Mouse (Mus musculus) MEL (cell line): ENCODE measurements around the gene Rapgef4. TPM values are rescaled to one million over a fixed set of nuclear protein-coding genes. Genes with fewer than 3 reads are reported as not detected.

Source experiments
- DNase-seq: peaks from one replicate; pipeline ENCODE4 v3.0.0; 2011; ENCODE audit warnings: low read depth, low spot score
- H3K27ac ChIP-seq: 2 replicates; pipeline ENCODE4 v1.5.1; 2012; ENCODE audit warnings: low read depth, mild to moderate bottlenecking, control low read depth, low read length, moderate library complexity; ENCODE audit not compliant: control insufficient read depth
- H3K27me3 ChIP-seq, 2 experiments: fragments of 150-350 bp in 1 of 2; sonication (generic) in 1 of 2; 2 replicates each; pipeline ENCODE4 v1.6.1; 2012; ENCODE audit warnings: low read length in 2 of 2, mild to moderate bottlenecking in 2 of 2, improper control_type of control experiment in 1 of 2, moderate library complexity in 1 of 2; ENCODE audit not compliant: insufficient read depth in 2 of 2, control insufficient read depth in 1 of 2
- H3K36me3 ChIP-seq, 2 experiments: 2 replicates each; pipeline ENCODE4 v1.6.1; 2012 to 2014; ENCODE audit warnings: low read length in 2 of 2, improper control_type of control experiment in 1 of 2, inconsistent platforms in 1 of 2, mild to moderate bottlenecking in 1 of 2; ENCODE audit not compliant: insufficient read depth in 2 of 2, control insufficient read depth in 1 of 2
- H3K4me1 ChIP-seq, 2 experiments: fragments of 150-350 bp in 1 of 2; sonication (generic) in 1 of 2; 2 replicates each; pipeline ENCODE4 v1.6.1; 2012; ENCODE audit warnings: low read length in 2 of 2, improper control_type of control experiment in 1 of 2, mild to moderate bottlenecking in 1 of 2; ENCODE audit not compliant: insufficient read depth in 2 of 2, control insufficient read depth in 1 of 2
- H3K4me3 ChIP-seq, 2 experiments: fragments of 150-350 bp in 1 of 2; sonication (generic) in 1 of 2; 2 replicates each; pipeline ENCODE4 v1.5.1; 2012; ENCODE audit warnings: low read depth in 2 of 2, low read length in 2 of 2, mild to moderate bottlenecking in 2 of 2, moderate library complexity in 2 of 2, control low read depth in 1 of 2, improper control_type of control experiment in 1 of 2; ENCODE audit not compliant: control insufficient read depth in 1 of 2, insufficient read depth in 1 of 2
- H3K79me2 ChIP-seq: 2 replicates; pipeline ENCODE4 v1.6.1; 2012; ENCODE audit warnings: mild to moderate bottlenecking, low read length, moderate library complexity; ENCODE audit not compliant: control insufficient read depth, poor library complexity, insufficient read depth
- H3K9ac ChIP-seq: 2 replicates; pipeline ENCODE4 v1.6.1; 2012; ENCODE audit warnings: low read depth, mild to moderate bottlenecking, control low read depth, low read length, moderate library complexity; ENCODE audit not compliant: control insufficient read depth, poor library complexity, severe bottlenecking
- H3K9me3 ChIP-seq: fragments of 150-350 bp; sonication (generic); replicated peaks from 2 replicates; pipeline ENCODE4 v1.6.1; 2012; ENCODE audit warnings: mild to moderate bottlenecking, low read length, improper control_type of control experiment, moderate library complexity; ENCODE audit not compliant: insufficient read depth
- CHD1 ChIP-seq: IDR thresholded peaks from 2 replicates; pipeline ENCODE4 v1.6.1; 2012; ENCODE audit warnings: low read depth, mild to moderate bottlenecking, inconsistent platforms, low read length, improper control_type of control experiment
- E2F4 ChIP-seq: IDR thresholded peaks from 2 replicates; pipeline ENCODE4 v1.6.1; 2011; ENCODE audit warnings: low read depth, low read length, improper control_type of control experiment, borderline replicate concordance
- ELF1 ChIP-seq: IDR thresholded peaks from 2 replicates; pipeline ENCODE4 v1.6.1; 2014; ENCODE audit warnings: low read depth, mild to moderate bottlenecking, inconsistent platforms, low read length, improper control_type of control experiment, moderate library complexity
- EP300 ChIP-seq, 2 experiments: IDR thresholded peaks; 2 replicates each; pipeline ENCODE4 v1.6.1; 2011; ENCODE audit warnings: improper control_type of control experiment in 2 of 2, low read length in 2 of 2, low read depth in 1 of 2, mild to moderate bottlenecking in 1 of 2
- MAX ChIP-seq: IDR thresholded peaks from 2 replicates; pipeline ENCODE4 v1.6.1; 2011; ENCODE audit warnings: low read length, improper control_type of control experiment
- MAZ ChIP-seq: IDR thresholded peaks from 2 replicates; pipeline ENCODE4 v1.6.1; 2012; ENCODE audit warnings: low read depth, mild to moderate bottlenecking, inconsistent platforms, low read length, improper control_type of control experiment
- MYC ChIP-seq: IDR thresholded peaks from 2 replicates; pipeline ENCODE4 v1.6.1; 2011; ENCODE audit warnings: low read depth, mild to moderate bottlenecking, low read length, improper control_type of control experiment, moderate library complexity
- NELFE ChIP-seq: IDR thresholded peaks from 2 replicates; pipeline ENCODE4 v1.6.1; 2011; ENCODE audit warnings: low read depth, low read length, improper control_type of control experiment
- NRF1 ChIP-seq: IDR thresholded peaks from 2 replicates; pipeline ENCODE4 v1.6.1; 2014; ENCODE audit warnings: low read depth, mild to moderate bottlenecking, inconsistent platforms, low read length, improper control_type of control experiment, moderate library complexity; ENCODE audit not compliant: poor library complexity, insufficient read depth, severe bottlenecking
- SIN3A ChIP-seq: IDR thresholded peaks from 2 replicates; pipeline ENCODE4 v1.6.1; 2012; ENCODE audit warnings: low read length, improper control_type of control experiment, inconsistent platforms
- TAL1 ChIP-seq: IDR thresholded peaks from 2 replicates; pipeline ENCODE4 v1.6.1; 2012; ENCODE audit warnings: mild to moderate bottlenecking, inconsistent platforms, low read length, moderate library complexity, mixed read lengths
- TBP ChIP-seq: IDR thresholded peaks from 2 replicates; pipeline ENCODE4 v1.8.0; 2011; ENCODE audit warnings: low read depth, low read length, improper control_type of control experiment
- TCF12 ChIP-seq: IDR thresholded peaks from 2 replicates; pipeline ENCODE4 v1.6.1; 2014; ENCODE audit warnings: low read depth, mild to moderate bottlenecking, inconsistent platforms, low read length, improper control_type of control experiment, moderate library complexity
- UBTF ChIP-seq: IDR thresholded peaks from 2 replicates; pipeline ENCODE4 v1.6.1; 2012; ENCODE audit warnings: low read depth, mild to moderate bottlenecking, inconsistent platforms, low read length, improper control_type of control experiment, moderate library complexity, borderline replicate concordance; ENCODE audit not compliant: insufficient read depth
- USF1 ChIP-seq: IDR thresholded peaks from 2 replicates; pipeline ENCODE4 v1.6.1; 2014; ENCODE audit warnings: low read depth, mild to moderate bottlenecking, inconsistent platforms, low read length, improper control_type of control experiment, moderate library complexity
- ZMIZ1 ChIP-seq: IDR thresholded peaks from 2 replicates; pipeline ENCODE4 v1.6.1; 2012; ENCODE audit warnings: low read depth, mild to moderate bottlenecking, inconsistent platforms, low read length, improper control_type of control experiment, moderate library complexity
- ZNF384 ChIP-seq: IDR thresholded peaks from 2 replicates; pipeline ENCODE4 v1.6.1; 2012; ENCODE audit warnings: low read depth, mild to moderate bottlenecking, inconsistent platforms, low read length, improper control_type of control experiment
- polyA plus RNA-seq, 2 experiments: library from polyadenylated mRNA; stranded (reverse) in 1 of 2; unstranded in 1 of 2; fragments of >175 nt in 1 of 2; fragments of >200 nt in 1 of 2; gene quantifications; 2 replicates each; pipeline versions ENCODE4 v1.2.1 to v1.2.4; 2012; ENCODE audit warnings: low replicate concordance in 2 of 2, low read depth in 1 of 2; ENCODE audit not compliant: insufficient read length in 2 of 2, insufficient read depth in 1 of 2, missing spikeins in 1 of 2
- total RNA-seq: library from RNA; depleted of rRNA; stranded (reverse); fragments of 300-350 nt; gene quantifications from 2 replicates; pipeline ENCODE4 v1.2.3, GENCODE M21; 2012

Rapgef4 gene
- total and polyA plus RNA-seq, 3 experiments = not detected

DNA sequence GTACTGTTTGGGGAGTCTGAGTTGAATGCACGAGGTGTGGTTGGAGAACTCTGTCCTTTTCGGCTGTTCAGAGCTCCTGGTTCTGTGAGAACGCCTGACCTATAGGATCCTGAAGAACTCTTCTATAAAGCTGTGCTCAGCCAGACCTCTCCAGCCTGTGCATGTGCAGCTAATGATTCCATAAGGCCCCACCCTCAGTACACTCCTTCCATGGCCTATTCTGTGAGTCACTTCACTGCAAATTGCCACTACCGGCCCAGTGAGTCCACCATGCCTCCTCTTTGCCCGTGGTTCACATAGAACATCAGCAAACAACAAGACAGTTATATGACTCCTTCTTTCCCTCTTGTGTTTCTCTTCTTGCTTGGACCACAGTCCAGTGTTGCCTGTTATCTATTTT lies 42.8 kb downstream of the Rapgef4 start:
- H3K27ac ChIP-seq = no peak overlapping the region
- peaks cover 0 to 2% of the 10 kb centered on the region in 2 experiments; a peak in 2 of 4 replicates for H3K27me3 ChIP-seq
- H3K4me1 ChIP-seq = no peaks in the 10 kb centered on the region
- TF ChIP-seq ZMIZ1 (no peak), NRF1 (no peak), EP300 (IDR thresholded peaks at IDR 0.05; ENCODE audit: low read depth in 1 of 2, low read length in 2 of 2) (no peak), ZNF384 (no peak), SIN3A (no peak), TCF12 (no peak), TBP (no peak), USF1 (no peak), UBTF (no peak)
- H3K9ac ChIP-seq = no peak overlapping the region
- no peaks in the 10 kb centered on the region for H3K36me3 ChIP-seq
- H3K9me3 ChIP-seq = no peaks in the 10 kb centered on the region
- no peak for DNase-seq
- no peak overlapping the region for H3K4me3 ChIP-seq
- no peaks in the 10 kb centered on the region for H3K79me2 ChIP-seq

DNA sequence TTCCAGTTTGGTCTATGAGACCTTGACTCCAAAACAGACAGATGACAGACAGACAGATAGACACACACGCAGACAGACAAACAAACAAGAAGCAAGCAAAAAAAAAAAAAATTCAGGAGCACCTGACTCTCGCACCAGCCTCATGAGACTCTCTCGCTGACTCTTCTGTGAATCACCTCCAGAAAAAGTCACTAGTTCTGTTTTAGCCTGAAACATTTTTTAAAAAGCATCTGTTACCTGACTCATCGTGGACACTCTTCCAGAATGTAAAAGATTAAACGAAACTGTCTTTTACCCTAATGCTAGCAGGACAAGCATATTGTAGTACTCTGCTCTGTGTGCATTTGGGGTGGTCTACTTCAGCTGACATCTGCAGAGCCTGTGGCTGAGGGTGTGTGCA lies 44.6 kb downstream of the Rapgef4 start:
- Histone ChIP-seq H3K36me3 (no peaks in the 10 kb centered on the region), H3K9ac (no peak overlapping the region), H3K79me2 (no peaks in the 10 kb centered on the region), H3K4me1 (no peaks in the 10 kb centered on the region), H3K27me3 (peaks cover 0 to 4% of the 10 kb centered on the region in 2 experiments; a peak in 2 of 4 replicates), H3K9me3 (no peaks in the 10 kb centered on the region), H3K27ac (no peak overlapping the region), H3K4me3 (no peak overlapping the region)
- TF ChIP-seq MAX (no peak), MAZ (no peak), SIN3A (no peak), TAL1 (no peak), CHD1 (no peak), ELF1 (no peak), MYC (no peak), E2F4 (no peak), TCF12 (no peak), NELFE (no peak), UBTF (no peak)
- DNase-seq = no peak
